Mouse (Mus musculus) spleen, adult 2 months (tissue): ENCODE data around the gene Cdca5.

Experiments
- CTCF ChIP-seq: fragments of 200-500 bp; IDR thresholded peaks from 2 replicates; pipeline ENCODE4 v1.5.1; 2011; ENCODE audit warnings: mild to moderate bottlenecking, inconsistent platforms; ENCODE audit not compliant: insufficient read depth, insufficient read length, insufficient replicate concordance; ENCODE audit errors: extremely low read depth
- POLR2A ChIP-seq: fragments of 200-500 bp; IDR thresholded peaks from 2 replicates; pipeline ENCODE4 v1.6.1; 2011; ENCODE audit warnings: low read depth, low read length, inconsistent platforms

DNA sequence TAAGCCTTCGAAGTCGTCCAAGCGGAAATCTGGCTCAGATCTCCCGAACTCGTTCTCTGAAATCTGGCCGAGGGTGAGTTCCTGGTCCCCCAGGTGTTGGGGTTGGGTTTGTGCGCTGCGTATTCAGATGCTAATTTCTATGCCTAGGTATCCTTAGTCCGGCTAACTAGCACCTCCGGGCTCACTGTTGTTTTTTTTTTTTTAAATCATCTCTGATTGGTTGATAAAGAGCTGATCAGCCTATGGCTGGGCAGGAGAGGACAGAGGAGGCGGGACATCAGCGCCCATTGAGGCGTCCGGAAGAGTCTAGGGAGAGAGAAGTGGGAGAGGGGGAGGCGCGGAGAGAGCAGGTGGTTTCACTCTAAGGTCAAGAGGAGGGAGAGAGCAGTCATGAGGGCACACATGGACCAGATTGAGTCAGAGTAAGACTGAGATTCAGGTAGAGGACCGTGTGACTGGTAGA, 665 bp downstream of the Cdca5 start:
- TF ChIP-seq POLR2A, result no peak
- TF ChIP-seq CTCF, result no peak
